Mouse (Mus musculus) c-Kit-positive CD71-negative TER-119-negative erythroid progenitor cells, embryonic 14.5 days (primary cell): ENCODE results near the gene Hdac5.
A peak's percentile ranks its signal among the peaks of the same experiment; 100 is the strongest.

Experiments
- DNase-seq: peaks from one replicate; pipeline ENCODE4 v3.0.0-alpha.2; 2013; ENCODE audit warnings: low read depth

Gene Hdac5

DNA sequence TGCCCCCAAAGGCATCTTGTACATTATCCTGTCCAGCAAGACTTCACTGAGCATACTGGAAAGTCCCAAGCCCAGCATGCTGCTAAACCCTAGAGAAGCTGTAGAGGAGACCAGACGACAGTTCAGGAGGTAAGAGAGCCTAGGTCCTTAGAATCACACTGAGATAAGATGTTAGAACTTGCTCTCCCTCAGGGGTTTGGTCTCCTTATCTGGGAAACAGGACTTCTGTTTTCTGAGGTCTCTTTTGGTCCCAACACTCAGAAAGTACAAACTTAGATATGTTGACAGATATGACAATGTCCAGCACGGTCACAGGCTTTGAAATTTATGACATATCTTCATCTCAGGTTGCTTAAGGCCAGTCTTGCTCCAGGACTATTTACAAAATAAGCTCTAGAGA, 6.1 kb upstream of the Hdac5 start:
- no peak for DNase-seq

DNA sequence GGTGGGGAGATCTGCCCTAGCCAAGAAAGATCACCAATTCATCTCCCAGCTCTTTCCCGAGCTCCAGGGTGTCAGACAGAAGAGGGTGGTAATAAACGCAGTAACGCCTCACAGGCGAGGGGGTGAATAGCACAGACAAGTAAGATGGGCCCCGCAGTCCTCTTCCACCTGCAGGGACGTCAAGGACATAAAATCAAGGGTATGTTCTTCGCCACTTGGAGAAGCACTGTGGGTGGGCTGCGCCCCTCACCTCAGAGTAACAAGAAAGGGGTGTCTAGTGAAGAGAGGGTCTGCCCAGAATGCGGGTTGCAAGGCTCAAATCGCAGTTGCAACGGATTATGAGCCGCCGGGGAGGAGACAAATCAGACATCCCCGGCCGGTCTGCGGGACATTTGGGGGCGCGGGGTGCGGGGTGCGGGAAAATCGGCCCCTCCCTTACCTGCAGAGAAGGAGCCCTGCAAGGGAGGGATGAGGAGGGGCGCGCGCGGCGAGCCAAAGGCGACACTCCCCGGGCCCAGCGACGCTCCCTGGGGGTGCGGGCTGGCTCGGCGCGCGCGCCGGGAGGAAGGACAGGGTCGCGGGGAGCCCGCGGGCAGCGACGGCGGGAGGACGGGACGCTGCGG, 524 bp downstream of the Hdac5 start:
- no peak for DNase-seq

DNA sequence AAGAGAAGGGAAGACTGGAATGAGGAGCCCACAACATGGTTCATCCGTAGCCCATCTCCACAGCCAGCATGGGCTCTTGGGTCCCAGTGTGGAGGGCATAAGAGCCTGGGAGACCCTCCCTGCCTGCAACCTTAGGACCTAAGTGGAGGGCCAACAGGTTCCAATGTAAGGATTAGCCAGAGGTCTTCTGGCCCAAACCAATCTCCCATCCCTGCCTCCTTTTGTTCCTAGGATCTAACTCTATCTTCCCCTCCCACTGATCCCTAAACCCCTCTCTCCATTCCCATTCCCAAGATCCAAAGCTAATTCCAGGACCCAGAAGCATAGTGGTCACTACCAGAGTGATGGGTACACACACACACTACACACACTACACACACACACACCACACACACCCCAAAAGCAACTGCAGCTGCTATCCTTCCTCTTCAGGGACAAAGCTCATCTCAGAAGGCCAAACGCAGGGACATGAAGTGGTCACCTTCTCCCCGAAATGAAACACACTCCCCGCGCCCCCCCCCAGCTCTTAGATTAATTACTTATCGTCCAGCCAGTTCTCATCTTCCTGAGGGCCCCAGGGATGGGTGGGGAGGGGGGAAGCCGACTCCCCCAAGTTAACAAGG, 1.2 kb downstream of the Hdac5 start:
- no peak for DNase-seq

DNA sequence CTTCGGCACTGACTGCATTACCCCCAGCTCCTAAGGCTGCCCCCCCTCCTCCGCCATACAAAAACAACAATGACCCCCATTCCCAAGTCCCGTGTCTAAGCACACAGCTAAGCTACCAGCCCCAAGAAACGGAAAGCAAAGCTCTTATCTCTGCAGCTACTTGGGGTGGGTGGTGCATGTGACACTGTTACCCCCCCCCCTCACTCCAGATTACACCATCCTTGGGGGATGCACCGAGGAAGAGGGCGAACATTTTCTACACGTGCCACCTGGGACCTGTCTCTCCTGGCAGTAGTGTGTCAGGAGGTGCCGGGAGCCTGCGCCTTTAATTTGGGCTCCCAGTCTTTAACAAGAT, 1.8 kb downstream of the Hdac5 start:
- no peak for DNase-seq

DNA sequence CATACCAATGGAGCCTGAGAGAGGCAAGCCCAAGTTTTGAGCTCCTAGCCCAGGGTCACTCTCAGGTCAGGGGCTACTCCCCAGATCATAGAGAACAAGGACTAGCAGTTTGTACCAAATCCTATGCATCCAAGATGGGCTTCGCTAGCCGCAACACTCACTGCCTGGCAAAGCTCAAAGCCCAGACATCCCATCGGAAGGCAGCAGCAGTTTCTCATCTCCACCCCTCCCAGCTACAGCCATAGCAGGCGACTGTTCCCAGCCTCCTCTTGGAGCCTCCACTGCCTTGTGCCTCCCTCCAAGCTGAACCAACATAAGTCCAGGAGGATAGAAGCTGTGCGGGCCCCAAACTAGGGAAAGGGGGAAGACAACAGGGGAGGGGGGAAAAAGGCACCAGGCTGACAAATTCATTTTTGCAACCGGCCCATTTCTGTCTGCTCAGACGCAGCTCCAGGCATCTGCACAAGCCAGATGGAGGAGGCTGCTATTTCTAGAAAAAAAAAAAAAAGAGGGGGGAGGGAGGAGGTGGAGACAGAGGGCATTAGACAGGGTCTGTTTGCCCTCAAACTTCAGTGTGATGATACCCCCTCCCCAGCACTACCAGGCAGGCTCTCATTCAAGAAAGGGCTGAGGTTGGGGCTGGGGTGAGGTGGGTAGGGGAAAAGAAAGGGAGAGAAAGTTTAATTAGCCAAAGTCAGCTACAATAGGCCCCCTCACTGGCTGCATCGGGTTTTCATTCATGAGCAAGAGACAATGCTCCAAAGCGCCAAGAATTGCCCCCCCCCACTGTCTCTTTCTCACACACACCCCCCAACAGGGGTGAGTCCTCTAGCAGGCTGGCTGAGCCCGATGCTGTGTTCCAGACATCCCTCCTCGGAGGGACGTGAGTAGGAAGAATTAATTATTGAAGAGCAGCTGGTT, 2.4 kb downstream of the Hdac5 start:
- DNase-seq = no peak

DNA sequence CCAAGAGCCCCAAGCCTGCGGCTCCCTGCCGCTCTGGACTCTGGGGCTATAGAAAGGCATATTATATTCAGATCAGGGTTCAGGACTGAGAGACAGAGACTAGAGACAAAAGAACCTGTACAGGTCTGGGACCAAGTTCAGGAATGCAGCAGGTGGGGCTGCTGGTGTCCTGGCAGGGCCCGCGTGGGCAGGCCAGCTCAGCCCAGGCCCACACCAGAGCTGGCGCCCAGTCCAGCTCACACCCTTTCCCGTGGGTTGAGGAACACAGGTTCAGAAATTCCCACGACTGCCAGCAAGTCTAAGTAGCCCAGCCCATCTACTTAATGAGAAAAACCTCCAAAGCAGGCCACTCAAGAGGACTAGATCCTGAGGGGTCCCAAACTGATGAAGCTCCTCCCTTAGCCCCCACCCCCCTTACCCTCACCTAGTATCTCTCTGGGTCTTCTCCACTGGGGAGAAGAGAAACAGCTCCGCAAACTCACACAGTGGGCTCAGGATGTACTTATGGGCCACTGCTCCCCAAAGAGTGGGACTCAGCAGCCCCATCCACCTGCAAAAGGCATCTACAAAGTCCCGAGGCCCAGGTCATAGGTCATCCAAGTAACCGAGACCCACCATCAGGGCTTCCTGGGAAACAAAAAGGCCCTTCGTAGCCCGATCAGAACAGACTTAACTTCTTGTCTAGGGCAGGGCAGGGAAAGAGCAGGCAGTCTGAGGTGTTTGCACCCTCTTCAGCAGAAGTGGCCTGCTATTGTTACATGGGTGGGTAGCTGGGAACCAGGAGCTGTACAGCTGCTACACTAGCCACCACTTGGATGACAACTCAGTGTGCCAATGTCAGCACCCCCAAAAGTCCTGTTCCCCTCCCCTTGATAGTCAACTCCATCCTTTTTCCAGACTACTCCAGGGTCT, 3.6 kb downstream of the Hdac5 start:
- no peak for DNase-seq

DNA sequence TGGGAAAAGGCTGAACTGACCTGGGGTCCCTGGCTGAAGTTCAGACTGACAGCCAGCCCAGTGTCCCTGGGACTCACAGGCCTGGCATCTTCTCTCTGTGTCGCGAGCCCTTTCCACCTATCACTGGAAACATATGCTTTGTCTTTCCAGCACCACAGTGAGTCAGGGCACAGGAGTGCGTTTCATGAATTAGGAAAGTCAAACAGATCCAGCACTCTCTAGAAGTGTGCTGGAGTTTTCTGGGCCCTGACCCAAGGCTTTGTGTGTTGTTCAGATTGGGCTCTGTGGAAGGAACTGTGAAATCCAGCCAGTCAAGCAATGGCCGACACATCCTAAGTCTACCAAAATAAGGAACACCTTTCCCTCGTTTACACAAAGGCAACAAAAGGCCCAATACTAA, 4.7 kb downstream of the Hdac5 start:
- no peak for DNase-seq

DNA sequence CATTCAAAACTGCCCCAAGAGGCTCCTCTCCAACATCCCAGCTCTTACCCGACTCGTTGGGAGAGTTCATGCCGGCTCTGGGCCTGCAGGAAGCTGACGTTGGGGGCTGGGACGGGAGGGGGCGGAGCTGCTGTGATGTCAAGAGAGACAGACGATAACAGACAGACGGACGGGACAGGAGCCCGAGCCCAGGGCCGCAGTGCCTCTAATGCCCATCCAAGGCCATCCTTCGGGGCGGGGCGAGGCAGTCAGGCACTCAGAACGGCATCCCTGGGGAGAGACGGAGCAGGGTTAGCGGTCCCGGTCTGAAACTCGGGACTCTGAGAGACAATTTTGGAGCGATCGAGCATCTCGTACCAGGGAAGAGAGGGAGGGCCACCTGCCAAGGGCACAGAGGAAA, 5.3 kb downstream of the Hdac5 start:
- DNase-seq = no peak

DNA sequence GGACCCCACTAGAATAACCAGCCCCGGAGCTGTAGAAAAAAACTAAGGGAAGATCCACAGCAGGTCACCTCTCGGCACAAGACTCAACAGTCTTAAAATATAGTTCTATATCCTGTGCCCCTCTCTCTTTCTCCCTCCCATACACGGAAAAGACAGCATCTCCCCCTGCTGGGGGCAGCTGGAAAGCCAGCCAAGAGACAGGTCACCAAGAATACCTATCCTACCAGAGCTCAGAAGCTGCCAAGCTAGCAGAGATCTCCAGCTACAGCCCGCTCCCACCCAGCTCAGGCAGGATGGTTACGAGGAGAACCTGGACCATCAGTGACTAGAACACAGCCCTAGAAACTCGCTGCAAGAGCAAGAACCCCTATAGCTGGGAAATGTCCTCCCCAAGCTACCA, 6.8 kb downstream of the Hdac5 start:
- peak; percentile 79 for DNase-seq

DNA sequence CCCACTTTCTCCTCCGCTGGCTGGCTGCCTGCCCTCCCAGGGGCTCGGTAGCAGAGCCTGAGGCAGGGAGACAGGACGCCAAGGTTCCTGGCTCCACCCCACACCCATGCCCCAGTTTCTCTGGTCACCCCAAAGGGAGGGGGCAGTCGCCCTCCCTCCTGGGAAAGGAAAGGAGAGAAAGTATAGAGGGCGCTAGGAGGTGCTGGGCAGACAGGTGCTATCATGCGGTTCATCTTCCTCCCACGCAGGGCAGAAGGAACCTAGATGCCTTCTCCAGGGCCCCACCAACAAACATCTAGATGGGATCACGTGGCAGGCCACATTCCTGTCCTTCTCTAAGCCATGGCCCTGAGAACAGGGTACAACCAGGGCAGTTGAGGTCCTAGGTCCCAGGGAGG, 8.0 kb downstream of the Hdac5 start:
- no peak for DNase-seq

DNA sequence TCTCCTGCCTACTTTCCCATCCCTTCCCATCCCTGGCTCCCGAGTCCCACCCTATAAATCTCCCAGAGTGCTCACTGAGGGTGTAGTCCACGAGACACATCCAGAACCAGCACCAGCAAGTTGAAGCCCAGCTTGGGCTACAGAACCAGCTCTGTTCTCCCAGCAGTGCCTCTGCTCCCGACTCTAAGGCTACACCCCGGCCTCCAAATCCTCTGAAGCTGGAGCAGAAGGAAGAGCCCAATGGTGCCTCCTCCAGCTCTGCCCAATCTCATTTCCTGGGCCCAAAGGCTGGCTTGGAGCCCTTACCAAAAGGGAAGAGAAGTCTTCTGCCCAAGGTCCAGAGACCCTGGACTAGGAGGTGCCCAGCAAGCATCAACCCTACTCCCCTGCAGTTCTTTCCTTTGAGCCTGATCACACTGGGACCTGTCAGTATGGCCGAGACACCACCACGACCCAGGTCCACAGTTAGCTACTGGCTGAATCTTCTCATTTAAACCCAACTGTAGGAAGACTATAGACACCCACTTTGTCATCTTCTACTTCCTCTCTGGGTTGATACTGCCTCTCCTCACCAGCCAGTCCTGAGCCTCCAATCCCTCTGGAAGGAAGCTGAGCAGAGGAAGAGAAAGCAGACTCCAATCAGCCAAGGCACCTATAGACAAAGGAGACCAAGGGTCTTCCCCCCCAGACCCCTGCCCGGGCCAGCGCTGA, 8.6 kb downstream of the Hdac5 start:
- DNase-seq = no peak

DNA sequence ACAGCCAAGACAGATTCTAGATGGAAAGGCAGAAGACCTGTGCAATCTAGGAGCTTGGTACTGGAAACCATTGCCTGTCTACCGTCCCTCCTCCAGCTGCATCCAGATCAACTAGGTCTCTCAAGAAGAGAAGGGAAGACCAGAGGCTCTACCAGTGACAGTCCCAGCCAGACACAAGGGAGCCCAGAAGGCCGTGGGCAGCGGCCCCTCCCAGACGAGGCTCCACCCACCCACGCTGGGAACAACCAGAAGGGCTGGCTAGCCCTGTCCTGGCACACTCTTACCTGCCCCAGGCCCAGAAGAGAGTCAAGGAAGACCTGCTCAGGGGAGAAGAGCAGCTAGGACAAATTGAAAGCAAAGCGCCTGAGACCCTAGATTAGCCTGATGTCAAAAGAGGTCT, 9.5 kb downstream of the Hdac5 start:
- DNase-seq = no peak

DNA sequence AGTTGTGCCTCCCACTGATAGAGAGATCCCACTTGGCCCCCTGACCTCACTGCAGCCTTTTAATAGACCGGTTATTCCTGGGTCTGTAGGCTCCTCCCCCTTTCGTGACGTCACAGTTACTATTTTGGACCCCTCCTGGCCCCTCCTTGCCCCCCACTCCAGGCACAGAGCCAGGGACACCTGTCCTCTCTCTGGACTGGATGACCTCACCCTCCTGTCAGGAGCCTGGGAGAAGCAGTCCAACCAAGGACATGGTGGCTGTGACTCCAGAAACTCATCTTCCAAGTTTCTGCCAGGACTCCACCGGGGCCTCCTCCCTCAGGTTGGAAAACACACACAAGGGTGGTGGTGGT, 10.0 kb downstream of the Hdac5 start:
- no peak for DNase-seq

DNA sequence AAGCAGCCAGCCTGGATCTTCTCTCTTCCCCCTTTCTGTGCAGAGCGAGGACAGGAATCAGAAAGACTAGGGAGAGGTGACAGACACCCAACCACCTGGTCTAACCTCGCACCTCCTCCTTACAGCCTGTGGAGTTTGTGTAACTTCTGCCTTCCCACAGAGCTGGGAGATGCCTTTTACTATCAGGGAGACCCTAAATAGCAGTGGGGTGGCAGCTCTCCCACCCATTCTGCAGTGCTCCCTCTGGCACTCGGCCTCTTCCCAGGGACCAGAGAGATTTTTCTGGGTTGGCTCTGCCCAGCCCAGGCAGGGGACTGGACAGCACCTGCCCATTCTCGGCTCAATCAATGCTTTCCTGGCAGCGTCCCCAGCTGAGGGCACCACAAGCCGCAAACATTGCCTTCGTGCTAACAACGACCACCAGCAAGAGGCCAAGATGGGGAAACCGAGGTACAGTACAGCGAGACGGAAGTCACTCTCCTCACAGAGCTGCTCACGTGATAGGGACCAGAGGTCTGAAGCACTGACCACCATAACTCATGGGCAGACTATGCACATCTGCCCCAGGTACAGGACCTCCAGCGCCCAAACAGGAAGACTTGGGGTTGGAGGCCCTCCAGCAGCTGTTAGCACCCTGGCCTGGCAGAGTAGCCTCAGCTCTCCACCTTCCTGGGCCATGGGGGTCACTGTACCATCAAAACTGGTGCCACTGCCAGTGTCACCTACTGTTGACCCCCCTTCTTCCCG, 10.5 kb downstream of the Hdac5 start:
- DNase-seq = no peak

DNA sequence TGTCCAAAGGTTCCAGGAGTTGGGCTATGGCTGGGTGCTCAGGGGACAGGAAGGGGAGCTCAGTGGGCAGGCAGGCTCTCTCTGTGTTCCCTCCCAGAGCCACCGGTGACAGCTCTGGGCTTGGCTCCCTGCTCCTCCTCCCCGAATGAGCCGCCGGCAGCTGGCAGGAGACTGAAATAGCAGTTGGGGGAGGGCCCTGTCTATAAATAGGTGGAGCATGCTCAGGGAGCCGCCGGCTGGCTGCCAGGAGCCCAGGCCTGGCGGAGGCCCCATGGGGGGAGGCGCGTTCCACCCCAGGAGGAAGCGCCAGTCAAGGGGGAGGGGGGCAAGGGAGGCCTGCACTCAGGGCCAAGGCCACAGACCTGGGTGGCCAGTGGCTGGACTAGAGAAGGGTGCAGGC, 11.2 kb downstream of the Hdac5 start:
- DNase-seq = peak; percentile 77

DNA sequence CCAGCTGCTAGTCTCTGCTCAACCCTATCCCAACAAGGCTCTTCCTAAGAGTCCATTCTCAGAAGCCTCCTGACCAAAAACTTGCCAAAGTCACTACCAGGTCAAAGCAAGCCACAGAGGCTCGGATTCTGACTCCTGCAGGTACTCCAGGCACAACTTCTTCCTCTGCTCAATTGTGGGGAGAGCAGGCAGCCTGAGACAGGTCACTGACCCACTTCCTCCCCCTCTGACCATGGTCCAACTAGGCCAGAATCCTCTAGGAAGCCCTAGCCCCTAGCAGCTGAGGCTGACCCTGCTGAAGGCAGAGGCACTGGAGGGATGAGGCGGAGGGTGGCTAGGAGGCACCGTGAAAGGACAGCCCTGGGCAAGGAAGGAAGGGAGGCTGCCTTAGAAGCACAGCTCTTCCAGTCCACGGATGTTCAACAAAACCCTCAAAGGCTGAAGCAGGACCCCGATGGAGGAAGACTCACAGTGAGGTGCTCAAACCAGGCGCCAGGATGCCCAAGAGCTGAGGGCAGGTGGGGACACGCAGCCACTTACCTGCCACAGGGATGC, 12.0 kb downstream of the Hdac5 start:
- no peak for DNase-seq

DNA sequence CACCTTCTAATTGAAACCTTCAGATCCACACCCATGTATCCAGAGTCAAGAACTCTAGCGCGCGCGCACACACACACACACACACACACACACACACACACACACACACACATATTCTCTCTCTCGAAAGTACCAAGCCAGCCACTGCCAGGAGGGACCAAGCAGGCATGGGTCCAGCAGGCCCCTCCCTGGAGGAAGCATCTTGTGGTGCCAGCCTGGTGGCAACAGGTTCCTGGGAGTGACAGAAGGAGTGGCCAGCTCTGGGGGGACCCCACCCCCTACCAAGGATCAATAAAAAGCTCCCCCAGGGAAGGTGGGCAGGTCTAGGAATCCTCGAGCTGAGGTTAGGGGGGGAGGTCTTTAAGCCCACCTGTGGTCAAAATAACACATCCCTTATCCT, 12.6 kb downstream of the Hdac5 start:
- DNase-seq = no peak

DNA sequence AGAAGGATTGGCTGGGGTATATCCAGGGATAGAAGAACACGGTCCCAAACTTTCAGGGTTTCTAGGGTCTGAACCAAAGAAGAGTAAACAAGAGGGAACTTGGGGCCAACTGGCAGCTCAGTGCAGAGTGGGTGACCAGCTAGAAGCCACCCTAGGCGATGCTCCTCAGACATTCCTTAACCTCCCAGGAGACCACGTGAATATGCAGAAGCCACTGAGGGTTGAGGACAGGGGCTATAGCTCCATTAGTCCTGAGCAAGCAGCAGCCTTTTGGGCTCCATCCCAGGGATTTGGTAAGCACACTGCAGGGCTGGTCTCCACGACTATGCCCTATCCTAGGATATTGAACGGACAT, 13.1 kb downstream of the Hdac5 start:
- DNase-seq = no peak

DNA sequence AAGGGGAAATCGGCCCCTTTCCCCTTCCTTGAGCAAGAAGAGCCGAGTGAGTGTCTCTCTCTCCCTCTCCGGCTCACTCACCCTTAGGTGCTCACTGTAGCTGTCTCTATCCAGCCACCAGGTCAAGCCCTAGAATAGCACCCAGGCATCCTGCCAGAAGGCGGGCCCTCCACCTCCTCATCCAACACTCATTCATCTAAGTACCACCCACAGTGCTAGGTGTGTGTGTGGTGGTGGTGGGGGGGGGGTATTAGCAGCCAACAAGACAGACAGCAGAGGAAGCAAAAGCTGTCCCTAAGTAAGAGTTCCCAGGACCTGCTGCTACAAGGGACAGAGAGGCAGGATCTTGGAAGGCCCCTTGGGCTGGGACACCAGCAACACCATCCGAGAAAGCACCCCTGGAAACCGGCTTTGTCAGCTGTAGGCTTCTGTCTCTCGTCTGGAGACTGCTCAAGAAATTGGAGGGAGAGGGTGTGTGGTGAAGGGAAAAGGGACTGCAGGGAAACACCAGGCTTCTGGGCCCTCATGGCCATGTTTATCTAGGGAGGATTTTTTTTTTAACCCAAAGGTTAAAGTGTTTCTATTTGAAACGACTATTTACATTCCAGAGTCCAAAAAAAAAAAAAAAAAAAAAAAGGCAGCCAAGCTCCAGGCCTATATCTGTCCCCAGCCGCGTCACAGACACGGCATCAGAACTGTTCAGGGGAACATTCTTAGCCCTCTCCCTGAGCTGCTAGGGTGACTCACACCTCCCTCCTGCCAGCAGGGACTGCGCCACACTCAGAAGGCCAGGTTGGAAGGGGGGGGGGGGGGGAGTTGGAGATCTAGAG, 13.7 kb downstream of the Hdac5 start:
- DNase-seq = no peak

DNA sequence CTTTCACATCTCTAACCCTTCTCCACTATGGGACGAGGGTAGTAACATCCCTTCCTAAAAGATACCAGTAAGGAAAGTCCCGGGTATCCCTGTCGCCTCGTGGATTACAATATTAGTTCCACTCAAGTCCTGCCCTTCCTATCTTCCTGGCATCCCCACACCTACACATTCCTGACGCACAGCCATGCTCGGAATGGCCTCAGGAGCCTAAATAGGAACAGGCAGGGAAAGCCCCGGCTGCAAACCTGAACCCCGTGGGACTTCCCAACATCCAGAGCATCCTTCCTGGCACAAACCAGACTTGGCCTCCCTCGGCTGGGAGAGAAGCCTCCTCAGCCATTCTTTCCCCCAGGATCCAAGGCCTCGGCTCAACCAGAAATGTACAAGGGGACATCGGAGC, 14.5 kb downstream of the Hdac5 start:
- no peak for DNase-seq
